Mouse (Mus musculus): ENCODE results near the gene Kcnq4. TPM values are rescaled to one million over a fixed set of nuclear protein-coding genes. Genes with fewer than 3 reads are reported as not detected.

Gene Kcnq4
- total RNA-seq, 2 experiments from 2014 or later: 13.4 to 14.5 TPM

DNA sequence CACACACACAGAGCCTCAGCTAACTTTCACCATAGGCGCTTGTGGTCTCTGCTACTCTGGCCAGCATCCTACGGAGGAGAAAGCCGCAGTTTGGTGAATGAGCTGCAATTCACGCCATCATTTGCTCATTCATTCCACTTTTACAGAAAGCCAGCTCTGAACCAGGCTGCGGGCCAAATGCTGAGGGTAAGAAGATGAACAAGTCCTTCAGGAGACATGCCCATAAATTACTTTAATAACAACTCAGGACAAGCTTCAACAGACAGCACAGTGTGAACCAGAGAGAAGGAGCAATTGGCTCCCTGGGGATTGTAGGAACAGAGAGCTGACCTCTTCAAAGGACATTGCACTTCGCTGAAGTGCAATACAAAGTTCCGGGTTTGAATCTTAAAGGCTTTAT, 82.6 kb downstream of the Kcnq4 start:
- TF ChIP-seq CTCF (IDR thresholded peaks at IDR 0.05): no peak
- peak overlapping the region; percentile 88; the same call in 1 of the 2 replicates for H3K27ac ChIP-seq
- intact Hi-C loops (cut with DNase I): loop anchor here (5.0 kb wide), 1 partner anchor 73 kb away; no protein-coding TSS in a partner anchor
- DNase-seq: no peak
- no peak overlapping the region for H3K4me3 ChIP-seq

DNA sequence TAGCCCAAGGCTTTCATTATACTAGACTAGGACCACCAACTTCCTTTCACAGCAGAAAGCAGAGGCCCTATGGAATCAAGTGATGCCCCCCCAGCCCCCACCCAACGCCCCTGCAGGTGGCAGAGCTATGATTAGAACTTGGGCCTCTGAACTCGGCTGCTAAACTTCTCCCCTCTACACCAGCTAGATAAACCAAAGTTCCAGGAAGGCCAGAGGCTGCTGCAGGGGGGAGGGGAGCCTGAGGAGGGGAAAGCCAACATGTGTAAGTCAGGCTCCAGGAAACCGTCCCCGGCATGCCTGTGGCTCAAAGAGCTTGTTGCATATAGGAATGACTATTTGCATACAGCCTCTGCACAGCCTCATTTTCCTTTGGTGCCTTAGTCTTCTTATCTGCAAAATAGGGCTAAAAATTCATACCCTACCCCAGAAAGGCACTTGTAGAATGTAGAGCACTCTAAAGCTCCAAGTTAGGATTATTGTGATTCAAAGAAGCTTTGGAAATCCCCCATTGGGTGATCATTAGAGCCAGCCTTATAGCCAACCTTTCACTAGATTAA, 83.2 kb downstream of the Kcnq4 start:
- DNase-seq: no peak
- no peak for TF ChIP-seq CTCF (IDR thresholded peaks at IDR 0.05)
- intact Hi-C loops (cut with DNase I): loop anchor here (5.0 kb wide), 1 partner anchor 73 kb away; no protein-coding TSS in a partner anchor
- no peak overlapping the region for H3K4me3 ChIP-seq
- no peak overlapping the region for H3K27ac ChIP-seq

DNA sequence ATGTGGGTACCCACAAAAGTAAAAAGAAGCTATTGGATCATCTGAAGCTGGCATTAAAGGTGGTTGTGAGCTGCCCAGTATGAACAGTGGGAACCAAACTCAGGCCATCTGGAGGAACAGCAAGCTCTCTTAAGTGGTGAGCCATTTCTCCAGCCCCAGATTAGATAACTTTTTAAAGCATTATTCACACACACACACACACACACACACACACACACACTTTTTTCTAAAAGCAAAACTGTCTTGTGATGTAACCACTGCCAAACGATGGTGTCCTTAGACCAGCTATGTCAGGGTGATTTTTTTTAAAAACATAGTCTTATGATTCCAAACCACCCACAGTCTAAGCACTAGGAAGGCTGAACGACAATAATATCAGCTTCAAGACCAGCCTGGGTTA, 83.8 kb downstream of the Kcnq4 start:
- no peak for TF ChIP-seq CTCF (IDR thresholded peaks at IDR 0.05)
- Histone ChIP-seq H3K27ac (no peak overlapping the region), H3K4me3 (no peak overlapping the region)
- no peak for DNase-seq
- intact Hi-C loops (cut with DNase I): no loop called here

DNA sequence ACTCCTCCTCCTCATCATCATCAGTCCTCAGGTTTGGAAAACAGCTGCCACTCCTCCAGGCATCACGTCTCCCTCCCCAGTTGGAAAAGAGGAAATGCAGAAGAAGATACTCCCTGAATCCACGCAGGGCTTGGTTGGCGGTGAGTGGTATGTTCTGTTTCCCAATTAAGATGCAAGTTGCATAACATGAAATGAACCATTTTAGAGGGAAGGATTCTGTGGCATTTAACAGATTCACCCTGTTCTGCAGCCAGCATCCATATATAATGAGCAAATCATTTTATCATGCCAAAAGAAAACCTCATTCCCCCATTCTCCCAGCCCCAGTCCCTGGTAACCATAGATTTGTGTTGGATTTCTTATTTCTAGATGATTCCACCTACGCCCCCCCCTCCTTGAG, 87.9 kb downstream of the Kcnq4 start:
- no peak overlapping the region for H3K27ac ChIP-seq
- intact Hi-C loops (cut with DNase I): no loop called here
- H3K4me3 ChIP-seq: no peak overlapping the region
- DNase-seq: no peak
- no peak for TF ChIP-seq CTCF (IDR thresholded peaks at IDR 0.05)

DNA sequence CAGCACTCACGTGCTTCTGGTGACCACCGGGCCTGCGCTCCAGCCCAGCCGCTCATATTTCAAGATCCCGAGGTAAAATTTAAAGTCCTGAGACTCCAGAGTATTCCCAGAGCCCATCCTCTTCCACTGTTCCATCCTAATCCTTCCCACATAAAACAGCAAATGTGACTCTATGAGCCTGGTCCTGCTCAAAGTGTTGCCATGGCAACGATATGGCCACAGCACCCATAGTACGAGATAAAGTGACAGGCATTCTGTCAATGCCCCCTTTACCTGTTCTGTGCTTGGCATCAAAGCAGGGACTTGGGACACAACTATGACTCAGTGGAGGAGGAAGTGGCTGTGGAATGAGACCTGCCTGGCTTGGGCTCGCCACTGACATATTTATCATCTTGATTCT, 92.5 kb downstream of the Kcnq4 start:
- no peak for TF ChIP-seq CTCF (IDR thresholded peaks at IDR 0.05)
- DNase-seq: no peak
- no peak overlapping the region for H3K27ac ChIP-seq
- no peak overlapping the region for H3K4me3 ChIP-seq
- intact Hi-C loops (cut with DNase I): no loop called here

DNA sequence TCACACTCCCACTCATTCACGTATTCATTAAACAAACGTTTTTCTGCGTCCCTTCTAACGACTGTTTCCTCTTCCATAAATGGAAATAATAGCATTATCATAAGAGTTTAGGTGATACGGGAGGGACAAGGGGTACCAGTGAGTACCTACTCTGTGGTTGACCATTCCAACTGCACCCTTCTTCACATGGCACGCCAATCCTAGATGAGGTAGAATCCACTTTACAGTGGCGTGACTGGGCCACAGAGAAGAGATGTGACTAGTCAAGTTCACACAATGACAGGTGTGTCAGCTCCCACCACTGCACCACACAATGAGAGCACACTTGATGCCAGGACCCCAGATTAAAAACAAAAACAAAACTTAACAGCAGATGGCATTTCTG, 98.2 kb downstream of the Kcnq4 start:
- intact Hi-C loops (cut with DNase I): no loop called here
- Histone ChIP-seq H3K27ac (no peak overlapping the region), H3K4me3 (peak overlapping the region; percentile 69)
- DNase-seq: no peak
- no peak for TF ChIP-seq CTCF (IDR thresholded peaks at IDR 0.05)

DNA sequence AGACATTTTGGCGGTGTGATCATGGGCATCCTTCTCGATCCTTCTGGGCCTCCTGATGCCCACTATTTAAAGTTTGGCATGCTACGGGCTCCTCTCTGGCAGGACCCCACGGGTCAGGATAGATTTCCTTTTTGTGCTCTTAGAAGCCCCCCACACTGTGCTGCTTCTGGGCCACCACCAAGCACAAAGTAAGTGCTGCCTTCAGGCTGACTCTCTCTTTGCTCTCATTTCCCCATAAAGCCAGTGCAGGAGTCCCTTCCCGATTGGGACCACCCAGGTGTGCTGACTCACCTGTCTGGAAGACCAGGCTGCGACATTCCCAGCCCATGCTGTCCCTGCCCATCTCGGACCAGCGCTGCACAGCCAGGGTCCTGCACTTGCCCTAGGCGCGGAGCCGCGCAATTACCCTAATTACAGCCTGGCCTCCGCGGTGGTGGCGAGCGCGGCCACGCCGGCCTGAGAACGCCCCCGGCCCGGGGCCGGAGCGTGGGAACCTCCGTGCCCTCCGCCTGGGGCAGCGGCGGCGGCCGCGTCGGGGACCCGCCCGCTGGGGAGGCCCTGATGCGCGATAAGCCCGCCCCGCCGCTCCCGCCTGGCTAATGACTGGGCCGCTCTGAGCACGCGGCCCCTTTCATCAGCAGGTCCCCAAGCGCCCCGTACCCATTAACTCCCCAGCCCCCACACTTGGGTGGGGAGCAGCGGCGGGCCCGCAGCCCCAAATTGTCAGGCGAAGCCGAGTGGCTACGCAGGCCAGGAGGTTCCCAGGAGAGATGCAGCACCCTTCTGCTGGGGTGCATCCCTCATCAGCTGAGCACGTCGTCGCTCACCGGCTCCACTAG, 98.8 kb downstream of the Kcnq4 start:
- no peak overlapping the region for H3K27ac ChIP-seq
- intact Hi-C loops (cut with DNase I): no loop called here
- peak; percentile 24 for DNase-seq
- no peak for TF ChIP-seq CTCF (IDR thresholded peaks at IDR 0.05)
- peak overlapping the region; percentile 69 for H3K4me3 ChIP-seq

Small RNAs within 50 kb of the gene (microRNA-seq; reads per million reads assigned to microRNA genes)
- 226 reads per million, percentile 58 among the genes with 10 or more reads in this experiment for gene Mir30c-1
- gene Mir30e: not detected
- gene Mir30f: not detected

Other genes starting within 250 kb of the Kcnq4 start
- gene Slfnl1, start 216.4 kb downstream of the Kcnq4 start, total RNA-seq (2021): under 1 TPM in 1 of 2 experiments, not detected in 1; 0.42 TPM
- gene Ctps, start 178.3 kb downstream of the Kcnq4 start, total RNA-seq (2021): 10 to 100 TPM; 13.1 to 14.4 TPM
- not detected for gene Gm8439, start 159.9 kb downstream of the Kcnq4 start, total RNA-seq (2021)
- gene Cited4, start 82.0 kb downstream of the Kcnq4 start, total RNA-seq (2021): 10 to 100 TPM in 1 of 2 experiments, 1 to 10 TPM in 1; 9.9 to 16.3 TPM
- 10 to 100 TPM; 45.2 to 47.9 TPM for gene Nfyc, start 83.0 kb upstream of the Kcnq4 start, total RNA-seq (2021)
- gene Rims3, start 106.2 kb upstream of the Kcnq4 start, total RNA-seq (2021): under 1 TPM in 1 of 2 experiments, not detected in 1; 0.03 TPM
- under 1 TPM; 0.74 to 0.78 TPM for gene Exo5, start 176.4 kb upstream of the Kcnq4 start, total RNA-seq (2021)
- under 1 TPM; 0.20 to 0.42 TPM for gene Zfp69, start 203.1 kb upstream of the Kcnq4 start, total RNA-seq (2021)

All from gastrocnemius, adult 2 months (tissue).